Mouse (Mus musculus): ENCODE measurements around the gene Psmc3. TPM values are rescaled to one million over a fixed set of nuclear protein-coding genes. Genes with fewer than 3 reads are reported as not detected.
"Not testable (repeated sequence)": the region's sequence is repeated elsewhere in the genome, so short reads cannot be mapped to it uniquely, and the experiment has no call there.

The Psmc3 gene
- total RNA-seq (2021), result 100 to 1,000 TPM; 226 to 256 TPM
- long read RNA-seq, experiment 1, transcript Psmc3-202 (12 exons, 1,636 nt), result major isoform, 339 of 402 reads
- long read RNA-seq, experiment 1, partial matches to known transcripts, result 49 of 402 reads
- long read RNA-seq, experiment 1, other reads (novel, unspliced or antisense), result 14 of 402 reads
- long read RNA-seq, experiment 2, transcript Psmc3-202 (12 exons, 1,636 nt), result major isoform, 376 of 460 reads
- long read RNA-seq, experiment 2, partial matches to known transcripts, result 75 of 460 reads
- long read RNA-seq, experiment 2, other reads (novel, unspliced or antisense), result 9 of 460 reads

DNA sequence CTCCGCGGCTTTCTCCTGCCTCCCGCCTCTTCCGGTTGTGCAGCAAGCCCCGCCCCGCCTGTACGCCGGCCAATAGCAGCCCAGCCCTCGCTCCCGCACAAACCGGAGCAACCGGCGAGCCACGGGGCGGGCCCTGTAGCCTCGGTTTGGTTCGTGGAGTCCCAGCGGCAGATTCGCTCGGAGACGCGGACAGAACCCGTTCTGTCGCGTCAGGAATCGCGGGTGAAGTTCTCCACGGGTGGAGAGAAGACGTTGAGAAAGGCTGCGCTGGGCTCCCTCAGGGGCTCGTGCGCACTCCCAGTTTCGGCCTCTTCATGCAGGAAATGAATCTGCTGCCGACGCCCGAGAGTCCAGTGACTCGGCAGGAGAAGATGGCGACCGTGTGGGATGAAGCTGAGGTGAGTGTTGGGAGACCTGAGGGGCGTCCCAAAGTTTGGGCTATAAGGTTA lies at the start of gene Psmc3:
TSS of gene Psmc3 (plus strand) at position 76 of the 449 bp plus-strand sequence.
- DNase-seq, result peak; percentile 99
- intact Hi-C loops (cut with DNase I), result loop anchor here (1.0 to 5.0 kb wide), 2 partner anchors 16 to 112 kb away; partner anchors contain the start of genes Celf1 and Slc39a13
- peak within 1 kb of the TSS; percentile 95 for H3K27ac ChIP-seq
- TF ChIP-seq CTCF (IDR thresholded peaks at IDR 0.05), result no peak
- H3K4me3 ChIP-seq, result peak within 1 kb of the TSS; percentile 93

DNA sequence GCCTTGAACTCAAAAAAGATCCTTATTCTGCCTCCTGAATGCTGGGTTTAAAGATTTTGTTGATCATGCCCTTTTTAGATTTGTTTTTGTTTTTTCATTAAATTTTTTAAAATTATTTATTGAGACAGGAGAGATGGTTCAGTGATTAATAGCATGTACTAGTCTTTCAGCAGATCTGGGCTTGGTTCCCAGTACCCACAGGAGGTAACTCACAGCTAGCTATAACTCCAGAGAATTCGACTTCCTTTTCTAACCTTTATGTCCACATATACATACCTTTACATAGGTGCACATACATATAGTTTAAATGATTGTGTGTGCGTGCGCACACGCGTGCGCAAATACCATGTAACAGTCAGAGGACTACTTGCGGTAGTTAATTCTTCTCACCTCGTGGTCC lies 45.3 kb upstream of the Psmc3 start:
- DNase-seq, result no peak
- no peak for TF ChIP-seq CTCF (IDR thresholded peaks at IDR 0.05)
- intact Hi-C loops (cut with DNase I), result no loop called here
- H3K27ac ChIP-seq, result no peak overlapping the region
- H3K4me3 ChIP-seq, result no peak overlapping the region

DNA sequence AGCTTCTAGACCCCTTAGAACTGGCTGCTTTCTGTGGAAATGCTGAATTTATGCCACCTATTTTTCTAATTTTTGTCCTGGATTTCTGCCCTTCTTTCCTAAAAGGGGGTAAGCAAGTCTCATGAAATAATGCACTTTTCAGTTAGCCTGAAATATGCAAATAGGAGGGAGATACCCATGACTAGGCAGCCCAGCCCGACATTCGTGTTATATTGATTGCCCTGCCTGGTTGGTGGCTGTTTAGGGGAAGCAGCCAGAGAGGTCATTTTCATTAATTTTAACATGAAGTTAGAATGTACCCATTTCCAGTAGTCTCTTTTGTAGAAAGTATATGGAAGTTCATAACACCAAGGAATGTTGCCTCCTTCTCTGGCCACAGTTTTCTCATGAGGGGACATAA lies 39.9 kb upstream of the Psmc3 start:
- intact Hi-C loops (cut with DNase I), result no loop called here
- Histone ChIP-seq H3K4me3 (no peak overlapping the region), H3K27ac (peak overlapping the region; percentile 79)
- no peak for TF ChIP-seq CTCF (IDR thresholded peaks at IDR 0.05)
- no peak for DNase-seq

DNA sequence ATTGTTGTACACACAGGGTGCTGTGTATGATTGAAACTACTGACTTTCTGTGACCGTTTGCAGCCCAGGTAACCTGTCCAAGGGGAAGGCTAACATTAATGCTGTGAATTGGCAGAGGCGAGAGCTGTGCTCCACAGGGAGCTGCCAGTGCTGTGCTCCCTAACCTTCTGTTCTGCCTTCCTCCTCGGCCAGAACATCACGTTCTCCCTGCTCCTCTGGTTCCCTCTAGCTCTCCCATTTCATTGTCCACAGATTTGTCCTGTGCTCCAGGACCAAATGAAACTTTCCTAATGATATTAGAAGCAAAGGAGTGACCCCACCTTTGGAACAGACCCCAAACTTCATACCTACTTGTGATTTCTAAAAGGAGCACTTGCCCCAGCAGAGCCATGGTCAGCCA lies 38.4 kb upstream of the Psmc3 start:
- TF ChIP-seq CTCF (IDR thresholded peaks at IDR 0.05), result no peak
- peak; percentile 40 for DNase-seq
- Histone ChIP-seq H3K4me3 (no peak overlapping the region), H3K27ac (peak overlapping the region; percentile 79)
- intact Hi-C loops (cut with DNase I), result no loop called here

DNA sequence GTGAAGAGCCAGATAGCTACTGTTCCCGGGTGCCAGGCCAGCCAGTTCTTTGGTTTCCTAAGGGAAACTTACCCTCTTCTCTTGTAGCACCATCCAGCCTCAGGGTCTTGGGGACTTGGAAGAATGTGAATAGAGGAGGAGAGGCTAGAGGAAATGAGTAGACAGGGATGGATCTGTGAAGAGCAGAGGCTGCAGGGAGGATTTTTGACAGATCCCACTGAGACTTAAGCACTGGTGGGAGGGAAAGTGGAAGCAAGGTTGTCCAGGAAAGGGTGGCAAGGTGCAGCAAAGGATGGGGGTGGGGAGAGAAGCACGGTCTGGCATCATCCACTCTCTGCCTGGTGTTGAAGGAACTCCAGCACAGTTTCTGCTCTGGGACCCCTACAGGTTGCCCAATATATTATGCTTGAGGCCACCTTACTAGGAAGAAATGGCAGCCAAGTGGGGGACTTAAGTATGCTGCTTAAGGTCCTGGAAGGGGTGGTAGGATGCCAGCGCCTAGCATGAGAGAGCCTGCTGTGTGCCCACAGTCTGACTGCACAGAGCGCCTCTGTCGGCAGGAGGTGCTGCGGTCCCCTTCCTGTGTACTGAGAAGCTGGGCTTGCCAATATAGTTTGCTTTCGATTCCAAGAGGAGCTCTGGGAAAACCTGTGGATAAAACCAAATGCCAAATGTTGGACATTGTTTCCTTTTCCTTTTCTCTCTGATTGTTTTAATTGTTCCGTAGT lies 35.6 kb upstream of the Psmc3 start:
- H3K27ac ChIP-seq, result peak overlapping the region; percentile 56
- peak; percentile 62 for TF ChIP-seq CTCF (IDR thresholded peaks at IDR 0.05)
- no peak overlapping the region for H3K4me3 ChIP-seq
- peak; percentile 60 for DNase-seq
- intact Hi-C loops (cut with DNase I), result no loop called here

DNA sequence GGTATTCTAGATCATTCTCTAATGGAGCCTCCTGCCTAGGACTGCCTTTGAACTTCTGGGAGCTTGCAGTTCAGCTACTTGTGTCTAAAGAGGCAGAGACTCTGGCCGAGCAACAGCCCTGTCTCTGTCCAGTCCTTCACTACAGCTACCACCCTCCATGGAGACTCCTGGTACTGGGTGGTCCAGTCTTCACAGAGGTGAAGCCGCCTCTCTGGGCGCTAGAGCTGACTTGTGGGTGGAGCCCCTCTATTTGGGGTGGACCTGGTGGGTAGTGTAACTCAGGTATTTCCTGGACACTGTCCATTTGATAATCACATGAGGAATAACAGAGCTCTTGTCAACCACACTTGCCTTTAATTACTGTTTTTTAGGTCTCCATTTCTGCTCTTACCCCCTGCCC lies 33.9 kb upstream of the Psmc3 start:
- H3K27ac ChIP-seq, result peak overlapping the region; percentile 14; the same call in 1 of the 2 replicates
- no peak overlapping the region for H3K4me3 ChIP-seq
- intact Hi-C loops (cut with DNase I), result no loop called here
- no peak for DNase-seq
- no peak for TF ChIP-seq CTCF (IDR thresholded peaks at IDR 0.05)

DNA sequence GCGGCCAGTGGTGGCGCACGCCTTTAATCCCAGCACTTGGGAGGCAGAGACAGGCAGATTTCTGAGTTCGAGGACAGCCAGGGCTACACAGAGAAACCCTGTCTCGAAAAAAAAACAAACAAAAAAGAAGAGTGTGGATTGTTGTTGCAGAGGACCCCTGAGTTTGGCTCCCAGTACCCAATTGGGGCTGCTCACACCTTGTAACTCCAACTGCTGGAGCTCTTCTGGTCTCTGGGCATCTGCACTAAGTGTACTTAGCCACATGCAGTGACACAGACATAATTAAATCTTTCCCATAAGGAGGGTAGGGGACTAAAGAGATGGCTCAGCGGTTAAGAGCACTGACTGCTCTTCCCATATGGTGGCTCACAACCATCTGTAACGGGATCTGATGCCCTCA lies 31.5 kb upstream of the Psmc3 start:
- intact Hi-C loops (cut with DNase I); DNase-seq: not testable (repeated sequence)

DNA sequence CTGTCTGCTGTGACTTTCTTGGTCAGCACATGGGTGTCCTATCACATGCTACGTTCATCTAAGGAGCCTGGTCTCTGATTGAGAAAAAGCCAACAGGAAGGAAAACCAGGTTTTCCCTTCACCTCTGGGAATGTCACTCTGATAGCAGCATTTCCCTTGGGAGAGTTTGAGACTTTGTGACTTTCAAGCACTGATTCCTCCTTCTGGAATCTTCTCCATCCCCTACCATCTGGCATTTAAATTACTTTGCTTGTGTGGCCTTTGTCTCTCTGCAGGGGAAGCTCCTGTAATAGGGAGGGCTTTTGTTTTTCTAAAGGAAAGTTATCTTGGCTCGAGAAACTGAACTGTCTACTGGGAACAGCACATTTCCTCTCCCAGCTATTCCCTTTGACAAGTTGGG lies 30.7 kb upstream of the Psmc3 start:
- DNase-seq, result no peak
- H3K27ac ChIP-seq, result peak overlapping the region; percentile 70
- TF ChIP-seq CTCF (IDR thresholded peaks at IDR 0.05), result no peak
- intact Hi-C loops (cut with DNase I), result no loop called here
- no peak overlapping the region for H3K4me3 ChIP-seq

More for the DNA sequence above, 31.5 kb upstream of the Psmc3 start:
- not testable (repeated sequence) for H3K4me3 ChIP-seq, H3K27ac ChIP-seq

DNA sequence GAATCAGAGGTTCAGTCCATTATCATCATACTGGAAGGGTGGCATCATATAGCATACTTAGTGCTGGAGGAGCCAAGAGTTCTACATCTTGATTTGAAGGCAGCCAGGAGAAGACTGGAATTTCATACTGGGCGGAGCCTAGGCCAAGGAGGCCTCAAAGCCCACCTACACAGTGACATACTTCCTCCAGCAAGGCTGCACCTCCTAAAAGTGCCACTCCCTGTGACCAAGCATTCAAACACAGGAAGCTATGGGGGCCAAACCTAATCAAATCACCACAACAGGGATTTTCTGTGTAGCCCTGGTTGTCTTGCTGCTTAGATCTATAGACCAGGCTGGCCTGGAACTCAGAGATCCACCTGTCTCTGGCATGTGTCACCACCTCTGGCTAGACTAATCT lies 29.9 kb upstream of the Psmc3 start:
- Histone ChIP-seq H3K27ac (peak overlapping the region; percentile 70), H3K4me3 (no peak overlapping the region)
- TF ChIP-seq CTCF (IDR thresholded peaks at IDR 0.05), result no peak
- DNase-seq, result no peak
- intact Hi-C loops (cut with DNase I), result no loop called here

DNA sequence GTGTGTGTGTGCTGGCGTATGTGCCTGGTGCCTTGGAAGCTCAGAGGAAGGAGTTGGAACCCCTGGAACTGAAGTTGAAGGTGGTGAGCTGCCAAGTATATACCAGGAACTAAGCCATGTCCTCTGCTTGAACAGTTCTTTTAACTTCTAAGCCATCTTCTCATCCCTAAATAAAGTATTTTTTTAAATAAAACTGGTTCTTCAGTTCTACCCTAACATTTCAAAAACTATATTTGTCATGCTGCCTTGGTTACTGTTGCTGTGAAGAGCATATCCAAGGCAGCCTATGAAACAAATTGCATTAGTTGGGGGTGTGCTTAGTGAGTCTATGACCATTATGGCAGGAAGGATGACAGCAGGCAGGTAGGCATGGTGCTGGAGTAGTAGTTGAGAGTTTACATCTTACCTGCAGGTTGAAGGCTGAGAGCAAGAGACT lies 28.7 kb upstream of the Psmc3 start:
- DNase-seq, result no peak
- no peak for TF ChIP-seq CTCF (IDR thresholded peaks at IDR 0.05)
- intact Hi-C loops (cut with DNase I), result no loop called here
- H3K4me3 ChIP-seq, result no peak overlapping the region
- no peak overlapping the region for H3K27ac ChIP-seq

DNA sequence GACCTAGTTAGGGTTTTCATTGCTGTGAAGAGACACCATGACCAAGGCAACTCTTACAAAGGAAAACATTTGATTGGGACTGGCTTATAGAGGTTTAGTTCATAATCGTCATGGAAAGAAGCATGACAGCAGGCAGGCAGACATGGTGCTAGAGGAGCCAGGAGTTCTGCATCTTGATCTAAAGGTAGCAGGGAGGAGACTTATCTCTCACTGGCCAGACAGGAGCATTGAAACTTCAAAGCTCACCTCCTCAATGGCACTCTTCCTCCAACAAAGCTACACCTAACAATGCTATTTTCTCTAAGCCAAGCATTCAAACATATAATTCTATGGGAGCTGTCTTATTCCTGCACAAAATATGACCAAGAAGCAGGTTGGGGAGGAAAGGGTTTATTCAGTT lies 27.3 kb upstream of the Psmc3 start:
- no peak for DNase-seq
- intact Hi-C loops (cut with DNase I), result no loop called here
- TF ChIP-seq CTCF (IDR thresholded peaks at IDR 0.05), result no peak
- H3K4me3 ChIP-seq, result no peak overlapping the region
- H3K27ac ChIP-seq, result no peak overlapping the region

DNA sequence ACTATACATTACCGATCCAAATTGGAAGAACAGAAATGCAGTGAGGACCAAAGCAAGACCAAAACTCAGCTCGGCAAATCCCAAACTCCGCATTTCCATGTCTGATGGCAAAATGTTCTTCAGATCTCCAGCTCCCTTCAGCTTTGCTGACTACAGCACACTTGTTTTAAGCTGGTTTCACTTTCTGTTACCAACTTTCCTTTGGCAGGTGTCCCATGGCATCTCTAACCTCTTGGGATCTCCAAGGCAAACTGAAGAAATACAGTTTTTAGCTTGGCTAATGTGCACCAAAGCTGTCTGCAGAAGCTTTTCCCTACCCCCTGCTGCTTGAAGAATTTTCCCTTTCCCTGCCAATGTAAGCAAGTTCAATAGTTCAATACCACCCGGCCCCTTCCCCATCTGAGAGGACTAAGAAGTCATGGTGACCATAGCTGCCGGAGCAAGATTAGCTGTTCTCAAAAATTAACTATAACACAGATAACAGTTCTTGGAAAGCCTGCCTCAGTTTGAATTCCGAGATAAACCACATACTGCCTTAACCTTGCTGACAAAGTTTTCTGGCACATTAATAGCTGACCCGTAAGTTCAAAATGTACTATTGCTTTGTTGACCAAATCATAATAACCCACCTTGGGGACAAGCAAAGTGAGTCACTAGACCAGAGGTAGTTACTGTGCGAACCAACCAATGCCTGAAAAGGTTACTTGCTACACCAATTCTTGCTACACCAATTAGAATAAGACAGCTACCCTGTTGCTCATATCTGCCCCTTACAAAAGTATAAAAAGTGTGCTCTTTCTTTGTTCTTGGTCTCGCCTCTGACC lies 26.2 kb upstream of the Psmc3 start:
- TF ChIP-seq CTCF (IDR thresholded peaks at IDR 0.05), result no peak
- DNase-seq, result peak; percentile 35
- H3K27ac ChIP-seq, result no peak overlapping the region
- H3K4me3 ChIP-seq, result no peak overlapping the region
- intact Hi-C loops (cut with DNase I), result no loop called here

DNA sequence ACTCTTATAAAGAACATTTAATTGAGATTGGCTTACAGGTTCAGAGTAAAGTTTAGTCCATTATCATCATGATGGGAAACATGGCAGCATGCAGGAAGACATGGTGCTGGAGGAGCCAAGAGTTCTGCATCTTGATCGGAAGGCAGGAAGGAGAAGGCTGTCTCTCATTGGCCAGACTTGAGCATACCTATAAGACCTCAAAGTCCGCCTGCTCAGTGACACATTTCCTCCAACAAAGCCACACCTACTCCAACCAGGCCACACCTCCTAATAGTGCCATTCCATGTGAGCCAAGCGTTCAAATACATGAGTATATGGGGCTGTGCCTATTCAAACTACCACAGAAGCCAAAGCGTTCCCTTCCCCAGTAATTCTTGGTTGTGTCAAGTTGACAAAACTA lies 22.6 kb upstream of the Psmc3 start:
- intact Hi-C loops (cut with DNase I), result loop anchor here (10.0 kb wide), 1 partner anchor 156 kb away; no protein-coding TSS in a partner anchor
- no peak for DNase-seq
- TF ChIP-seq CTCF (IDR thresholded peaks at IDR 0.05), result no peak
- H3K4me3 ChIP-seq, result no peak overlapping the region
- no peak overlapping the region for H3K27ac ChIP-seq

Data from gastrocnemius, adult 2 months (tissue).